Mouse (Mus musculus) left cerebral cortex, postnatal 4 days (tissue): ENCODE results near the gene Glis3. TPM values are rescaled to one million over a fixed set of nuclear protein-coding genes. Genes with fewer than 3 reads are reported as not detected.

Source experiments
- DNase-seq: peaks from one replicate; pipeline ENCODE4 v3.0.0-alpha.2; 2022
- intact Hi-C: fragments of 180-260 bp; cut with DNase I; formaldehyde crosslinking; loops from one replicate; pipeline ENCODE4 v1.15.1; 2025
- total RNA-seq, 2 experiments: library from RNA; stranded (reverse); gene quantifications; 2 replicates each; pipeline ENCODE4 v1.2.3; 2021

Glis3 gene
- total RNA-seq, 2 experiments from 2014 or later, result 6.6 to 10.8 TPM

DNA sequence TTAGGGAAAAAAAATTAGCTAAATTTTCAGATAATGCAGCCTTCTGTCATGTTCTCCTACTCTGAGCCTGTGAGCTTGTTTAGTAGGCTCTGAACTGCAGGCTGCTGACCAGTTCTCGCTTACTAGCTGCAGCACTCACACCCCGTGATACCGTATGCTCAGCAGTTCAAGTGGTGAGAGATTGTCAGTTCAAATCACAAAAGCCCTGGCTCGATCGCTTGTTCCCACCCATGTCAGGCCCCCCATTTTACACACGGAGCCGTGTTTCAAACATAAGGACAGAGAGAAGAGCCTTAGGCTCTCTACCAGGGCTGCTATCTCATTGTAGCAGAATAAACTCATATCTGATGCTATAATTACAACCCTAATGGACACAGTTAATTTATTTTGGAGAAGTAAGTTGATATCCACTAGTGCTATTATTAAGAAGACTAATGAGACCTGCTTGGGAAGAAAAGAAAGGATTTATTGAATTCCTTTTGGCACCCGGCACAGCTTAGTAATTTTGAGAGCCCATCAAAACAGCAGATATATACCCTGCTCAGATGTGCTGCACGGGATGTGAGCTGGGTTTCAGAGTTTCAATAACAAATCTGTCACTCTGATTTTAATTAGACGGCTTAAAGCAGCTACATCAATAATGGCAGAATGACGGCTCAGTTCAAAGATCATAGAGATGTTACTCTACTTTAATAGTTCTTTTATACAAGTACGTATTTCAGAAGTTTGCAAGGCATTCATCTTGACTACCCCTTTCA is 284.9 kb downstream of the Glis3 start:
- peak; percentile 21 for DNase-seq
- intact Hi-C loops, result no loop called here

DNA sequence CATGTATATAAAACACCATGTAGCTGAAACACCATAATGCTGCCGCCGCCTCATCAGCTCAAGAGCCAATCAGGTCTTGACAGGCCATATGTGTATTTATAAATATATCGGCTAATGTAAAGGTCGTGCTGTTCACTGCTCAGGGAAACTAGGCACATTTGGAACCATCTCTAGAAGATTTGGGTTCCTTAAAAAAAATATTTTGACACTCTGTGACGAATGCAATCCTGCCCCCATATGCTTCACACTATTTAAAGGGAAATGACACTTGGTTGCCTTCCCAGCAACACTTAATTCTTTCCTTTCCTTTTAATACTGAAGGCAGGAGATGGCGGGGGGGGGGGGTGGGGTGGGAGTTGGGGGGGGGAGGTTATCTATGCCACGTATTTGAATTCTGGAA is 286.1 kb downstream of the Glis3 start:
- no peak for DNase-seq
- intact Hi-C loops, result no loop called here

DNA sequence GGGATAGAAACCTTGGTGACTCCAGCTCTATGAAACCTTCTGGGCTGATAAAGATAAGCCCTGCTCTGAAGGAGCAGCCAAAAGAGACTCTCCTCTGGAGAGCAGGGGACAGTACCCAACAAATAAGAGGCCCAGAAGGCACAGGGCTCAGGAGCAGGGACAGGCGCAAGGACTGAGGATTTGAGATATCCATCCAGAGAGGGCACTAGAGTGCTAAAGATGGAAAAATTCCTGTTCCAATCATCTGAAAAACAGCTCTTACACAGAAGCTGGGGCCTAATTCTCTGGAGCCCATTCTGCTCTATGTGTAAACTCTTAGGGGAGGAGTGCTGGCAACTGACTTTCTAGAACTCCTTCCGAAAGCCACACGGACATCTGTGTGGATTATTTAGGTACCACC is 287.0 kb downstream of the Glis3 start:
- intact Hi-C loops, result no loop called here
- DNase-seq, result no peak

DNA sequence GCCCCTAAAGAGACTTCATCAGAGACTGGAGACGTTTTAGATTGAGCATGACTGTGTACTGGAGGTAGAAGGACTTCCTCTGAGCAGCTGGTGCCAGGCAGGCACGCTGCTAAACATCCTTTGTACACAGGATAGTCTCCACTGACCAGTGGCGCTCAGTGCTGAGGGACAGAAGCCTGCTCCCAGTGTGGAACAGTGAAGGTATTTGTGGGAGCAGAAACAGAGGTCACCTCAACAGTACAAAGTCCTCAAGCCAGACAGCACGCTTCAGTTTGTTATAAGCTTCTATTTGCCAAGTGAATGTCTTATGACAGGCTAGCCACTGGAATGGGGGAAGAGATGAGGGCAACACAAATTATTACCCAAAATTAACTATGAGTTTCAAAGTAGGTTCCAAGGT is 289.0 kb downstream of the Glis3 start:
- DNase-seq, result no peak
- intact Hi-C loops, result no loop called here

DNA sequence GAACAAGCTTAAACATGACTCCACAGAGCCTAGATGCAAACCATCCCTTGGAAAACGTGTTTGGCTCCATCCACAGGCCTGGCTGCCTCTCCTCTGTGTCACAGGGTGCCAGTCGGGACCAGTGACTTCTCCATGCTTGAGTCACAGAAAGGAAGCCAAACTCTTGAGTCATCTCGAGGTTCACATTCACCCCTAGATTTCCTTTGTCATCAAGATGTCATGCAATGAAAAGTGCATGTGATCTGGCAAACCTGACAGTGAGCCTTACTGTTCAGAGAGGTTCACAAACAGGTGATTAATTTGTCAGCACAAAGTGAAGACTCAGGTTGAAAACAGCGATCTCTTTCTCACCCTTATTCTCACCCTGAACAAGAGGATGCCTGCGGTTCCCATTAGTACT is 290.7 kb downstream of the Glis3 start:
- intact Hi-C loops, result no loop called here

DNA sequence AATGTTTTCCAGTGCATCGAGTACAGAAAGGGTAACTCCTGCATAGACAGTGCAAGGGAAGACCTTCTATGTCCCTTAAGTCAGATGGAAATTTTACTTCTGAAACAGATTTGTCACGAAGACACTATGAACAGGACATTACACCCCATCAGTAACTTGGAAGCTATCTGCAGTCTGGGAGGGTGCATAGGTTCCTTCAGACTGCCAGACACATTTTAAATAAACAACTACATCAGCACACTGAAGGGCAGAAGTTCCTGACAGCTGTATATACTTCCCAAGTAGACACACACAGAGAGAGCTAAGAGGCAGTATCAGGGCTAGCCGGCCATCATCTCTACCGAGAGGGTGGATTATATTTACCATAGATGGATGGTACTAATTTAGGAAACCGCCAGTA is 296.5 kb downstream of the Glis3 start:
- intact Hi-C loops, result no loop called here
- no peak for DNase-seq

More for the DNA sequence above, 290.7 kb downstream of the Glis3 start:
- no peak for DNase-seq

DNA sequence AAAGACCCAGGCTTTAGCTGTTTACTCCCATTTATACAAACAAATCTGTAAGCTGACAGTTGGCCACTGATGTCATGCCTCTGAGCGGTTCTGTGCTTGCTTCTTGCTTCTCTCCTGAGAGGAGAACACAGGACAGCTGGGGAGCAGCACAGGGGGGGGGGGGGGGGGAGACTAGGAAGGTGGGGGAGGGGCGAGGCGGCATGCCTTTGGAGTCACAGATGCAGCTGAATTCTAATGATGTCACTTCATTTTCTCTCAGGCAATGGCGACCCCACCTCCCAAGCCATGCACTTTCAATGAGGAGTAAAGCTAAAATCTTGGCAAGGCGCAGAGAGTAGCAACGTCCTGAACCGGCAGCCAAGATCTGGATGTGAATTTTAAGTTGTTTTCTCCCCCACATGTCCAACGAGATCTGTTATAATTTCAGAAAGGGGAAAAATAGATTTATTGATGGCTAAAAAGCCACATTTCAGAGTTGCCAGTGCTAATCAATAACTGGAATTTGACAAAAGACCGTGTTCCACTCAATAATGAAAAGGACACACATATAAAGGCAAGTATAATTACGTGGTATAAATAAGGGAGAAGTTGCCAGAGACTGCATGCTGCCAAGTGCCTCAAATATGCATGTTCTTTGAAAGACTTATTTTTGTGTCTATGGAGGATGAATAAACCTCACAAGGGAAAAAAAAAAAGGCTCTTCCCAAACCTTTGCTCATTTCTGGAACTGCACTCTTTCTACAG is 297.5 kb downstream of the Glis3 start:
- peak; percentile 42 for DNase-seq
- intact Hi-C loops, result no loop called here

DNA sequence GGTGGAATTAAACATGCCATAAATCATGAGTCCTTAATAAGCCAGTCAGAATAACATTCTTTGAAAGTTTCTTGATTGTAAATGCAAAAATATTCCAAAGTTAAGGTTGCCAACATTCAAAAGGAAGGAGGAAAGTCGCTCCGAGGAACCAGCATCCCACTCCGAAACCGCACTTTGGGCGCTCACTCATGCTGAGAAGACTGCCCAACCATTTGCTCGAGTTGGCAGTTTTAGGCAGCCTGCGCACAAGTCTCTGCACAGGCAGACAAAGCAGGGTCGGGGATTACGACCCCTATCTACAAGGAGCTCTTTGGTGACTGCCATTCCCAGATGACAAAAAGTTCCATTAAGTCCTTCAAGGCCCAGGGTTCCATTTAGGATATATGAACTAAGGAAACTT is 298.4 kb downstream of the Glis3 start:
- DNase-seq, result no peak
- intact Hi-C loops, result no loop called here

DNA sequence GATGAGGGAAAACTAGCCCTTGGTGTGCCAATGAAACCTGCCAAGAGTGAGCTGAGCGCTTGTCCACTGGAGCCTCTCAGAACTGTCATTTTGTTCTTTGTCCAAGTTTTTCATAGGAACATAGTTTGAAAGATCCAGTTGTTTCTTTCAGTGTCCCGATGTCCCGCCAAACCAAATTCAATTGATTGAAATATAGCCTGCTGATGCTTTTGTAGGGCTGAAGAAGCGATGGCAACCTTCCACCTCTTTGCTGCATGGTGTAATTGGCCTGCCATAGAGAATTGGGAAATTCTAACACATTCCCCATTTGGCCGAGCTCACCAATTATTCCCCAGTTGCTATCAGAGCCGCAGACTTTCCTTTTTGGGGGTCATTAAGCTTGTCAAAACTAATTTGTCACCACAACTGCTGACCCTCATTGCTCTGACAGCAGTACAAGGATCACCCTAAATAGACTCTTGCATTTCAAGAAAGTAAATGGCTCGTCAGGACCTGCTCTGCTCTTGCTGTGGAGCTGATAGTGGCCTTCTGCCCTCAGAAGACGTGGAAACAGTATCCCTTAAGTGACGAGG is 299.1 kb downstream of the Glis3 start:
- intact Hi-C loops, result no loop called here
- DNase-seq, result peak; percentile 32

DNA sequence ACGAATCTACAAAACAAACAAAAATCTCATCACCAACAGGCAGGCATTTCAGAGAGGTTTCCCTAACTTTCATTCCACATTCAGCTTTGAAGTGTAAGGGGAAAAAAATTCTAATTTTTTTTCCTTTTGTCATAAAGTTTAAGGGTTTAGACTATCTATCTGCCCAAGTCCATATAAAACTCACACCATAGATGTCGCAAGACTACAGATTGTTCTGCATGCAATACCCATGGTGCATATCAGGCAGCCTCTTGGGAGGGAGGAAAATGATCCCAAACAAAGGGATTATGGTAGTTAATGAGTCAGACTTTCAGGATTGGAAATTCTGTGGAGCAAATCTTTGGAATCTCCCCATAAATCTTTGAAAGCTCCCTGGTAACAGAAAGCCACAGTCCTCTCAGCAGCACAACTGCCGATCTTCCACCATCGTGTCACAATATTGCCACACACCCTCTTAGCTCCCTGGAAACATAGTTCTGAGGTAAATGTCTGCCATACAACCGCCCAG is 302.0 kb downstream of the Glis3 start:
- intact Hi-C loops, result loop anchor here (2.0 kb wide), 1 partner anchor 33 kb away; no protein-coding TSS in a partner anchor
- DNase-seq, result no peak

DNA sequence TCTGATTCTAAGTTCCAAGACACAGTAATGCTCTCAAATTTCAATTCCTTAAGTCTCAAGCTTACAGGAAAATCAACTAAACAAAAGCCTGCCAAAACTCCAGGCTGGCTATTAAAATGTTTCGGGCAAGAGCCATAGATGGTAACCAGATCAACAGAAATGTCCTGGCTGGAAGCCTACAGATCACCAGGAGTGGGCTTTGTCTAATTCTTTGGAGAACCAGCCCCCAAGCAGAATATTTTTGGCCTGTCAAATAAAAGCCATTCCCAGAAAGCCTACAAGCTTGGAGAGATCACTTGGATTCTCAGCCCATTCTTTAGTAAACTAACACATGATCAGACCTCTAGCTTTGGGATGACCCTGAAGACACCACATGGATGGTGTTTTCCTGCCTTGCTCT is 303.5 kb downstream of the Glis3 start:
- intact Hi-C loops, result no loop called here
- peak; percentile 39 for DNase-seq

DNA sequence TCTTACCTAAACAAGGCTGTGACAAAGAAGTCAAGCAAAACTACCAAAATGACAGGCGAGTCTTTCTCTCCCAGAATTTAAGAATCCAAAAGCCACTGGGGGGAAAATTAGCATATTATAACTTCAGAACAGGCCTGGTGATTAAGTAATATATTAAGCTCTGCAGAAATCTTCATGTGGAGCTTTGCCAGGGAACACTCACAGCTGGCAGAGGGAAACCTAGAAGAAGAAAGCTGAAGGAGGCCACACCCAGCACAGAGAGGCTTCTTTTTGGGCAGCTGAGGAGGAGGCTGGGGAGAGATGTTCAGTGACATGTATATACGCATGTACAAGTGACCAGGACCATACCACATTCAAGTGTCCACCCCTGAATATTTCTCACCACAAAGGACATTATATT is 304.1 kb downstream of the Glis3 start:
- DNase-seq, result no peak
- intact Hi-C loops, result no loop called here

DNA sequence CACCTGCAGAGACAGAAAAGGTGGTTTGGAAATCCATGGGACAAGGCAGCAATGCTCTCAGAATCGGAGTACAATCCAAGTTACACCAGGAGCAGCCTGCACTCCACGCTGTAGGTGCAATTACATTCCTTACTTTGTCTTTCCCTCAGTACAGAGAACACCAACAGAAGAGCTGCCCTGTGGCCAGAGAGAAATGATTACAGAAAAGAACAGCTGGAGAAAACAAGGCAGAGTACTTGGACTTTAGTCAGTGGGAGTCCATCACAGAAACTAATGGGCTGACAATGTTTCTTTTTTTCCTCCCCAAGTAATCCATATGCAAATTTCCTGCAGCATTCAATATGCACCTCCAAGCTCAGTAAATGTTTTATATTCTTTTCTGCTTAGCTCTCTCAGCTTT is 305.4 kb downstream of the Glis3 start:
- DNase-seq, result no peak
- intact Hi-C loops, result no loop called here

DNA sequence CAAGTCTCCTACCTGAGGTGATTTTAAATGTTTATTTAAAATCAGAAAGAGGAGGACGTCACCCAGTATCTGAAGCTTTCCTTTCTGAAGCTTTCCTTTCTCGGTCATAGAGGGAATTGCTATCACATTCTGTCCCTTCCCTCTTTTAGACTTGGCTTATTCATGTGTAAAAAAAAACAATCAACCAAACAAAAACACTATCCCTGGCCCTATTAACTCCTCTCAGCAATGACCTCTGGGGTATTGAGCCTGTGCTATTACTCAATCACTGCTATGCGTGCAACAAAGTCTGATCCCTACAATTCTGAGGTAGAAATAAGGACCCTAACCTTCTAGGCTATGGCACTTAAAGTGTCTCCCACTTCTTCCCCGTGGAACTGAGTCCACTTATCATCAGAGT is 311.7 kb downstream of the Glis3 start:
- intact Hi-C loops, result no loop called here
- DNase-seq, result no peak

DNA sequence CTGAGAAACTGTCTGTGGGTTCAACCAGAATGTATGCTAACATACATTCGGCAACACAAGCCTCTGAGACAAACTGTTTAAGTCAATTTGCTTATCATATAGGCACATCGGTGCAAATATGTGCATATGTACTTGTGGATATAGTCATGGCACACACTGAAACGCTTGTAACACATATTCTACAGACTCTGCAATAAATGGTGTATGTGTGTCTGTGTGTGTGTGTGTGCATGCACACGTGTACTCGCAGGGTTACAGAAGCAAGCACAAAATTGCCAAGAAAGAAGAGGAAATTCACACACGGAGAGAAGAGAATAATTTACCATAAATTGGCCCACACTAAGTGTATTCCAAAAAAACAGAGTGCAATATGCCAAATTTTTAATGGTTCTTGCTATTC is 312.6 kb downstream of the Glis3 start:
- intact Hi-C loops, result no loop called here
- no peak for DNase-seq

DNA sequence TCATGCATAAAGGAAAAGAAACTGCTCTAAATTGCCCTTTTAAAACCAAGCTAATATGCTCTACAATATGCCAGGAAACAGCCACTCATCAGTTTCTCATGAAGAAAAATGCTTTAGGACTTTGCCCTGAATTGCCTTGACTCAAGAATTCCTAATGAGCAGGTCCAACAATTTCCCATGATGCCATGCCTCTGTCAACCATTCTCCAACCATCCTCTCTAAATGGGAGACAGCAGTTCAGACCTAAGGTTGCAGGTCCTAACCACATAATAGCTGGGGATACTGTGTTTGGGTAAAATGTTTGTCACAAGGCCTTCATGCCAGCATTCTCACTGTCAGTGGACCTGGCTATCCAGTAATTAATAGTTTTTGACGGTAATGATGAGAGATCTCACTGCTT is 313.1 kb downstream of the Glis3 start:
- intact Hi-C loops, result no loop called here
- DNase-seq, result no peak

DNA sequence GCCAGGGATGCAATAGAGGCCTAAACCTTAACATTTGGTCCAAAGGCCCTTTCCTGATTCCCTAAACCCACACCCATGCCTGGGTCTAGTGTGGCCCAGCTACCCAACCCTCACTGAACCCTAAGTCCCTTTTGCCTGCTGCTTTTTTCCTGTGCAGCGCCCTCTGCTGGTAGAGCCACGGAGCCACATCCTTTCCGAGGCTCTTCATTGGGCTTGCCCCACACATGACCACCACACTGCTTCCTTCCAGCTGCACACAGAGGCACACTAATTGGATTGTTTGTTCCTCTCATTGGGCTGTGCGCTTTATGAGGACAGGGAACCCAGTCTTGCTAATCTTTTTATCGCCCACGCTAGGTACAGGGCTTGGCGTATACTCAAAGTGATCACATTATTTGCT is 314.0 kb downstream of the Glis3 start:
- intact Hi-C loops, result no loop called here

DNA sequence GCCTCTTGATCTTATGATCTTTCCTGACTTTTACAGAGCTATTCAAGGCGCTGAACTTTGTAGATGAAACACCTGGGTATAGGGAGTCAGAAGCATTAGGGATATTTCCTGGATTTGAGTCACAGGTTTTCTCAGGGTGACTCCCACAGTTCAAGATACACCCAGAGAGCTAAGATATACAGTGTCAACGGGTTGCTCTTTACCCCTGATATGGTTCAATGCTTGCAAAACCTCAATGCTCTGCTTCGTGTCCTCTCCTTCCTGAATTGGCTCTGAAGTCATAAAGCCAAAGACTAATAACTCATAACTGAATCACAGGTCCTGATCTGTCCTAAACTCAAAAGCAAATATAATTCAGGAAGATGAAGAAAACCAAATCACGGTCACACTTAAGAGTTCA is 319.0 kb downstream of the Glis3 start:
- DNase-seq, result no peak
- intact Hi-C loops, result no loop called here

More for the DNA sequence above, 314.0 kb downstream of the Glis3 start:
- peak; percentile 44 for DNase-seq

DNA sequence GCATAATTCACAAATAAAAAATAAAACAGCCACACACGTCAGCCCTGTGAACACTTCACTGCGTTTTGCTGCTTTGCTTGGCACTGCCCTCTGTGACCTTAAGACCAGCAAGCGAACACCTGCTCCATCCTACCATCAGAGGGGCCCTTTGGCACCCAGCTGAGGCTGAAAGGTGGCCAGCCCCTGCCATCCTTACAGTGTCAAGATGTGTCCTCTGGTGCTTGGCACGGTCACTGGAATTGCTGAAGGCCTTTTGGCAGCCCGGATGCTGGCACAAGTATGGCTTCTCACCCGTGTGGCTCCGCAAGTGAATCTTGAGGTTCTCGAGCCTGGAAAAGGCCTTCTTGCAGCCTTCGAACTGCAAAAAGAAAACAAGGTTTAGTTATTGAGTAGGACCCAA is 322.3 kb downstream of the Glis3 start:
- peak; percentile 83 for DNase-seq
- intact Hi-C loops, result no loop called here

DNA sequence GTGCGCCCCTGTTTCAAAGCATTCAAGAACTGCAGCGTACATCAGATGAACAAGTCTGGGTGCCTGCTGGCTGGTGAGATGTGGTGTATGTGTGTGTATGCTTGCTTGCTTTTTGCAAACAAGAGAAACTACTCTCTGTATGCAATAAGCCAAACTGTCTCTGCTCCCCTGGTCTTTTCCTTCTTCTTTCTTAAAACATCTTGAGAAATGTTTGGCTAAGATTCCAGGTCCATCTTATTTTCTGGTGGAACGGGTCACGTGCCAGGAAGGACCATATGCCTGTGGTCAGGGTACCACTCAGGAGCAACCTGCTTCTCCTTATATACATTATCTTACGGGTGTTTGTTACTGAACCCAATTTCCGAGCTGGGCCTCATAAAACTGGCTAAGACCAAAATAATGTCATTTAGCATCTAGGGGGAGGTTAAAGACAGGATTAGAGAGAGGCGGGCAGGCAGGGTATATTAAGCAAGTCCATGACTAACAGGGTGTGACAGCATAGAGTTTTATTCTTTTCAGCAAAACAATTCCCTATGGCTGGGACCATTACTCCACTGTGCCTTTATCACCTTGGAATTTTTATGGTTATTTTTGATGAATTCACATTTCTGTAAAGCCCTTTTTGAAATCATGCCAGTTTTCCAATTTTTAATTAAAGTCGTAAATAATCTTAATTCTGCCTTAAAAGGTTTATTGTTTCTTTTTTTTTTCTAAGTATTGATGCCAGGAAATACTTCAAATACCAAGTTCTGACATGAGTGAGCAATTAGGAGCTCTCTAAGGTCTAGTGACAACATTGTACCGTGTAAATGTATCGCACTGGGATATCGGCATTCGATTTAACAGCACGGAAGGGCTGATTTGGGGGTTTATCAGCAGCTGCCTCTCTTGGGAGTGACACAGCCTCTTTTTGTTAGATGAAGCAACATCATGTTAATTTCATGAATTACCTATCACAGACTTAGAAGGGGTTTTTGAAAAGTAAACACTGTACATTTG is 328.5 kb downstream of the Glis3 start:
- intact Hi-C loops, result no loop called here
- no peak for DNase-seq
